Mouse (Mus musculus) cortical plate, adult 2 months (tissue): ENCODE data around the gene Irgc1.

Source experiments
- CTCF ChIP-seq: fragments of 200-500 bp; IDR thresholded peaks from 2 replicates; pipeline ENCODE4 v1.5.1; 2011; ENCODE audit warnings: mild to moderate bottlenecking, control low read depth, low read length; ENCODE audit not compliant: insufficient read depth; ENCODE audit errors: extremely low read depth
- POLR2A ChIP-seq: fragments of 200-500 bp; IDR thresholded peaks from 2 replicates; pipeline ENCODE4 v1.6.1; 2011; ENCODE audit warnings: mild to moderate bottlenecking, low read length, control low read depth; ENCODE audit not compliant: insufficient read depth; ENCODE audit errors: extremely low read depth

DNA sequence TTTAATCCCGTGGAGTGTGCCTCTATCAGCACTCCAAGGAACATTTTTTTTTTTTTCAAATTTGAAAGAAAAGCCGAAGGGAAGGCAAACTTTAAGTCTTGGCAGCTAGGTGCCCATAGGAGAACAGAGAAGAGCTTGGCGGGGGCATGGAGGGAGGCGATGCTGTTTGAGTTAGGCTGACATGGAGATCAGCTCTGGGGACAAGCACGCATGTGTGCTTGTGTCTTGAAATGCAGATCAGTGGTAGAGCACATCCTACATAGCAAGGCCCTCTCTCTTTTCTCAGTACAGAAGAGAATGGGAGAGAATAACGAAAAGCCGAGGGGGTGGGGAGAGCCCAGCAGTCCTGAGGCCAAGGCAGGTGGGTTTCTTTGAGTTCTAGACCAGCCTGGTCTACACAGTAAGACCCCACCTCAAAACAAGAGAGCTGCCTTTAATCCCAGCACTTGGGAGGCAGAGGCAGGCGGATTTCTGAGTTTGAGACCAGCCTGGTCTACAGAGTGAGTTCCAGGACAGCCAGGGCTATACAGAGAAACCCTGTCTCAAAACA is 53.7 kb downstream of the Irgc1 start:
- TF ChIP-seq POLR2A (no peak), CTCF (no peak)
